Mouse (Mus musculus) embryonic facial prominence, embryonic 11.5 days (tissue): ENCODE measurements at regions not wholly inside any gene's neighbourhood (a gene's known extent, or its start where the extent isn't known, plus 50 kb on each side); places are given as distances from the start of the nearest gene placed in this dataset.

Experiments
- ATAC-seq: fragments of 200-750 bp; cut with Nextera tagmentation; replicated peaks from 2 replicates; pipeline ENCODE4 v1.8.0; 2017; ENCODE audit warnings: low read depth; ENCODE audit not compliant: insufficient number of reproducible peaks, low FRiP score, low TSS enrichment
- DNase-seq: peaks from one replicate; pipeline ENCODE4 v3.0.0-alpha.2; 2015; ENCODE audit warnings: low spot score
- H3K27ac ChIP-seq: fragments of 300-500 bp; sonication (generic); replicated peaks from 2 replicates; pipeline ENCODE4 v1.5.1; 2014; ENCODE audit warnings: mild to moderate bottlenecking, low read depth, low read length, control low read depth
- H3K27me3 ChIP-seq: fragments of 300-500 bp; sonication (generic); 2 replicates; pipeline ENCODE4 v1.6.1; 2014; ENCODE audit warnings: mild to moderate bottlenecking, low read length, moderate library complexity, mixed read lengths; ENCODE audit not compliant: control insufficient read depth, insufficient read depth
- H3K36me3 ChIP-seq: fragments of 300-500 bp; sonication (generic); replicated peaks from 2 replicates; pipeline ENCODE4 v1.6.1; 2014; ENCODE audit warnings: low read depth, mild to moderate bottlenecking, low read length, moderate library complexity, mixed read lengths; ENCODE audit not compliant: control insufficient read depth, insufficient read depth
- H3K4me1 ChIP-seq: fragments of 300-500 bp; sonication (generic); 2 replicates; pipeline ENCODE4 v1.6.1; 2014; ENCODE audit warnings: low read length, mixed read lengths; ENCODE audit not compliant: control insufficient read depth, insufficient read depth
- H3K4me2 ChIP-seq: fragments of 300-500 bp; sonication (generic); 2 replicates; pipeline ENCODE4 v1.6.1; 2014; ENCODE audit warnings: low read depth, mild to moderate bottlenecking, control low read depth, low read length, moderate library complexity
- H3K4me3 ChIP-seq: fragments of 300-500 bp; sonication (generic); 2 replicates; pipeline ENCODE4 v1.5.1; 2014; ENCODE audit warnings: low read depth, low read length, control low read depth
- H3K9ac ChIP-seq: fragments of 300-500 bp; sonication (generic); replicated peaks from 2 replicates; pipeline ENCODE4 v1.6.1; 2014; ENCODE audit warnings: mild to moderate bottlenecking, control low read depth, low read length
- H3K9me3 ChIP-seq: fragments of 300-500 bp; sonication (generic); replicated peaks from 2 replicates; pipeline ENCODE4 v1.6.1; 2016; ENCODE audit warnings: mild to moderate bottlenecking, low read length, inconsistent platforms, mixed read lengths; ENCODE audit not compliant: control insufficient read depth
- WGBS: fragments of 180-500 bp; shearing (Covaris S2); extraction: QIAGEN DNeasy Blood & Tissue Kit; methylation state at CpG from one replicate; pipeline ENCODE4 v1.1.7; 2014; 5-methylcytosine and 5-hydroxymethylcytosine counted together

DNA sequence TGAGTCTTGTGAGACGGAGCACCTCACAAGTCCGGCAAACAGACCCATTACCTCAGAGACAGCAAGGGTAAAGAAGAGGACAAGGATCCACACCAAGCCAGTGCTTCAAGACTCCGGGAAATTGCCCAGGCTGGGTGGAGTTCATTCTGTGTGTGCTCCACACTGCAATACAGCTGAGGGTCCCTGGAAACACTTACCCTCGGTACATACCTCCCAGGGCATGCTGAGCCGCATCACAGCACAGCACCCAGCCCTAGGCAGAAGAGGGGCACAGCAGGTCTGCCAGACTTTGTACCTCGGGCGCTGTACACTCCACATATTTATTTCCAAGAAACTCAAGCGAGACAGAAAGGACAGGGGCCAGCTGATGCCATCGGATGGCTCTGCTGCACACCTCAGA is 54.5 kb upstream of the Cmc1 start:
- no peaks in the 10 kb centered on the region for H3K9me3 ChIP-seq
- no peak overlapping the region for H3K4me3 ChIP-seq
- no peaks in the 10 kb centered on the region for H3K36me3 ChIP-seq
- H3K9ac ChIP-seq: no peak overlapping the region
- WGBS: 83% methylated on average over 9 of the region's 9 CpGs
- no peak overlapping the region for H3K27ac ChIP-seq
- no peak overlapping the region for H3K4me2 ChIP-seq
- no peaks in the 10 kb centered on the region for H3K4me1 ChIP-seq
- no peaks in the 10 kb centered on the region for H3K27me3 ChIP-seq
- ATAC-seq: no peak
- no peak for DNase-seq

DNA sequence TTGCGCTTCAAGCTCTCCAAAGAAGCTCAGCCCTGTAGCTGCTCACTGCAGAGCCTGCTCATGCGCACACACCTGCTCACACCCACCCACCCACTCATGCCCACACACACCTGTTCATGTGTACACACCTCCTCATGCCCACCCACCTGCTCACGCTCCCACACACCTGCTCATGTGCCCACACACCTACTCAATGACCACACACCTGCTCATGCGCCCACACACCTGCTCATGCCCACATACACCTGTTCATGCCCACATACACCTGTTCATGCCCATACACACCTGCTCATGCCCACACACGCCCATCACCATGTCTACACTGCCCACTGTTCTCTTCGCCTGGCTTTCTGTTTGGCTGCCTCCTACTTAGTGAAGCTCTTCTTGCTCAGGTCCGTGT is 56.5 kb upstream of the Cmc1 start:
- H3K9me3 ChIP-seq: no peaks in the 10 kb centered on the region
- ATAC-seq: no peak
- no peak for DNase-seq
- H3K4me3 ChIP-seq: no peak overlapping the region
- H3K27me3 ChIP-seq: no peaks in the 10 kb centered on the region
- no peak overlapping the region for H3K27ac ChIP-seq
- 85% methylated on average over 7 of the region's 7 CpGs for WGBS
- no peaks in the 10 kb centered on the region for H3K4me1 ChIP-seq
- H3K4me2 ChIP-seq: no peak overlapping the region
- H3K36me3 ChIP-seq: no peaks in the 10 kb centered on the region
- H3K9ac ChIP-seq: no peak overlapping the region

DNA sequence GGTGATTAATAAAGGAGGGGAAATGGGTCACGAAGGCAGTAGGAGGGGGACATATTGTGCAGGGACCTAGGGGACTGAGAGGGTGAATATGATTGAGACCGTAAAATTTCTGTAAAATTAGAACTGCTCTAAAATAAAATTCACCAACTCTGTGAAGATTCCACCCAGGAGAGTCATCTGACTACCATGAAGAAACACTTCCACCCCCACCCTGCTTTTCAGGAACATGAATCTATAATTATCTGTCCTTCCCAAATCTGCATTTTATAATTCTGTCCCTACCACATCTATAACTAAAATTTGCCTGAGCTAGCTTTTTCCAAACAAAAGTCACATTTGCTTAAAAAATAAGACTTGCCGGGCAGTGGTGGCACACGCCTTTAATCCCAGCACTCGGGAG is 69.7 kb upstream of the Cmc1 start:
- no peak for DNase-seq
- no peak for ATAC-seq
- H3K4me1 ChIP-seq: no peaks in the 10 kb centered on the region
- H3K27ac ChIP-seq: no peak overlapping the region
- no peak overlapping the region for H3K9ac ChIP-seq
- H3K27me3 ChIP-seq: no peaks in the 10 kb centered on the region
- WGBS: 93% methylated on average over 5 of the region's 5 CpGs
- H3K4me3 ChIP-seq: no peak overlapping the region
- no peaks in the 10 kb centered on the region for H3K36me3 ChIP-seq
- H3K9me3 ChIP-seq: no peaks in the 10 kb centered on the region
- no peak overlapping the region for H3K4me2 ChIP-seq

DNA sequence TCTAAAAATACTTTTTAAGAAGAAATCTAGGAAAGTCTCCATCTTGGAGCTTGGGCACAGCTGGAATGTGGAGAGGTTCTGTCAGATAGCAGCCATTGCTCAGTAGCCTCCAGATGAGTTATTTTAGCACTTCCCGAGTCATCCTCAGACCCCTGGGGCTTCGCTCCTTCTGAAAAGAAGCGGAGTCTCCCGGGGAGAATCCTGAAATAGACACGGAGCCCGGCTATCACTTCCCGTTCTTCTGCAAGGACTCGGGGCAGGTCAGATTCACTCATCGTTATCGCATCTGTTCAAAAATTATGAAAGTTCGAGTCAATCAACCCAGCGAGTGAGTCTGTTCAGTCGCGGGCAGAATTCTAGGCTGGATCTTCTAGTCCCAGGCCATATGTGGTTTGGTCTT is 71.2 kb upstream of the Cmc1 start:
- DNase-seq (no peak), ATAC-seq (no peak)
- Histone ChIP-seq H3K9me3 (no peaks in the 10 kb centered on the region), H3K4me2 (no peak overlapping the region), H3K36me3 (no peaks in the 10 kb centered on the region), H3K9ac (no peak overlapping the region), H3K27ac (no peak overlapping the region), H3K4me1 (no peaks in the 10 kb centered on the region), H3K4me3 (no peak overlapping the region), H3K27me3 (no peaks in the 10 kb centered on the region)
- WGBS: 86% methylated on average over 14 of the region's 14 CpGs

DNA sequence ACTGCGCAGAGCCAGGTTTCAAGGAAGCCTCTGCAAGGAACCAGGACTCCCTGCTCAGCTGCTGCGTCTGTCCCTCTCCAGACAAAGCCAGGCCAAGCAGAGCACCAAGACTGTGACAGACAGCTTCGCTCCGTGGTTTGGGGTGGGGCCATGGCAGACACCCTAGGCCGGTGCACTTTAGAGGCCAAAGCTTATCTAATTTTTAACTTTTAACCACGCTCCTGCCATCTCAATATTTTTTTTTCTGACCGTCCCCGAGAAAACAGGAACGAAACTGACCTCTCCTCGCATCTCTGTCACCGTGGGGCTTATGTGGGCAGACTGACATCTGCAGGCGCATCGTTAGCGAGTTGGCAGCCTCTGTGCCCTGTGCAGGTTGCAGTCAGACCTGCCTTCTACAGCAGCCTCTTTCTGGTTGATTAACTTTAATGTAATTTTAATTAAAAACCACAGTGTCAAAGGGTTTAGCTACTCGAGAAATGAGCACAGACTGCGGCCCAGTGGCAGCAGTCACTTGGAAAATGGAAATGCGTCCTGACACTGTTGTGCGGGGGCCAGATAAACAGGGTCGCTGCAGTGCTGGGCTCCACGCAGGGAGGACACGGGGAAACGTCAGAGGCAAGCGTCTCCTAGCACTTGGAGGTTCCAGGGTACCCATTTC is 77.6 kb upstream of the Cmc1 start:
- WGBS: 64% methylated on average over 23 of the region's 23 CpGs
- ATAC-seq (no peak), DNase-seq (no peak)
- H3K4me3 ChIP-seq: no peak overlapping the region
- H3K36me3 ChIP-seq: no peaks in the 10 kb centered on the region
- H3K4me1 ChIP-seq: no peaks in the 10 kb centered on the region
- no peaks in the 10 kb centered on the region for H3K27me3 ChIP-seq
- no peak overlapping the region for H3K9ac ChIP-seq
- no peaks in the 10 kb centered on the region for H3K9me3 ChIP-seq
- no peak overlapping the region for H3K27ac ChIP-seq
- no peak overlapping the region for H3K4me2 ChIP-seq

DNA sequence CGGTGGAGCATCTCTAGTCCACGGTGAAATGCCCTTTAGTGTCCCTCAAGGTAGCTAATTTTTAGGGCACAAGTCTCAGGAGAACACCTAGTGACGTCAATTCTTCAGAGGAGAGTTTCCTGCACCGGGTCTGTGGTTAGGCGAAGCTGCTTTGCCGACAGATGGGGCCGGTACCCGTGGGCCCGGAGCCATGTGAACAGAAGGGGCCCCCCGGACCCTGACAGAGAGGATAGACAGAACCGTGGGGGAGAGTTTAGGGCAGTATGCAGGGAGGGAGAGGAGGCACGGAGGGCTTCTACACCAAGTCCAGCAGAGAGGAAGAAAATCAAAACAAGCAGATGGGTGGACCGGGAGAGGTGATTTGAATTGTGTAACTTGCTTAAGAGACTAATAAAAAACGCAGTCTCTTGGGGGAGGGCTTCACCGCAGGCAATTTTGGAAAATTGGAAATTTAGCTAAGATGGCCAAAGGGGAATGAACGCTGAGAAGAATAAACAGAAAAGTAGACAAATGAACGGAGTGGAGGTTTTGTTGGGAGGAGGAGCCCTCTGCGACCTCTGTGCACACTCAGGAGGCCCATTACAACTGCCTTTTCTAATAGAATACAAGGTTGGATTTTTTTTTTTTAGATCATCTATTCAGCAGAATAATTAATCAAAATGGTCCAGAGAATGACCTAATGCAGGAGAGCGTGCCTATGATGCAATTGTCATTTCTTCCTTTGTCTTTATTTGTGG is 78.9 kb upstream of the Cmc1 start:
- DNase-seq (no peak), ATAC-seq (no peak)
- H3K4me3 ChIP-seq: no peak overlapping the region
- no peak overlapping the region for H3K4me2 ChIP-seq
- no peaks in the 10 kb centered on the region for H3K9me3 ChIP-seq
- H3K27me3 ChIP-seq: no peaks in the 10 kb centered on the region
- H3K9ac ChIP-seq: no peak overlapping the region
- H3K4me1 ChIP-seq: no peaks in the 10 kb centered on the region
- H3K36me3 ChIP-seq: no peaks in the 10 kb centered on the region
- H3K27ac ChIP-seq: no peak overlapping the region
- 63% methylated on average over 19 of the region's 19 CpGs for WGBS

DNA sequence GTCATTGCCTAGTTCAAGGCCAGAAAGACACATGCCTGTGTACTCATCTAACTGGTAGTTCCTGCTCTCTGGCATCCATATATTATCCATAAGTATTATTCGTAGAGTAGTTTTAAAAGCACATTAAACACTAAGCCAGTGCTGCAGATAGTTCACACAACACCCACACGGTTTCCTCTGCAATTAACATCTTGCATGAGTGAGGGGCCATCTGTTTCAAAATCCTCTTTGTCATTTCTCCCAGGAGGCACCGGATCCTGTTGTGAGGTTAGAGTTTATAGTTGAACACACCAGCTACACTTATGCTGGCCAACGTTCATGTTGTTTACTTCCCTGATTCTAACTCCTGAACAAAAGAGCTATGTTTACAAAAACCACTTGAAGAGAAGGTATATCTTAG is 90.7 kb upstream of the Cmc1 start:
- 75% methylated on average over 4 of the region's 4 CpGs for WGBS
- Histone ChIP-seq H3K9me3 (no peaks in the 10 kb centered on the region), H3K4me3 (no peak overlapping the region), H3K4me2 (no peak overlapping the region), H3K27ac (no peak overlapping the region), H3K4me1 (no peaks in the 10 kb centered on the region), H3K27me3 (no peaks in the 10 kb centered on the region), H3K9ac (no peak overlapping the region), H3K36me3 (no peaks in the 10 kb centered on the region)
- no peak for ATAC-seq
- DNase-seq: no peak

DNA sequence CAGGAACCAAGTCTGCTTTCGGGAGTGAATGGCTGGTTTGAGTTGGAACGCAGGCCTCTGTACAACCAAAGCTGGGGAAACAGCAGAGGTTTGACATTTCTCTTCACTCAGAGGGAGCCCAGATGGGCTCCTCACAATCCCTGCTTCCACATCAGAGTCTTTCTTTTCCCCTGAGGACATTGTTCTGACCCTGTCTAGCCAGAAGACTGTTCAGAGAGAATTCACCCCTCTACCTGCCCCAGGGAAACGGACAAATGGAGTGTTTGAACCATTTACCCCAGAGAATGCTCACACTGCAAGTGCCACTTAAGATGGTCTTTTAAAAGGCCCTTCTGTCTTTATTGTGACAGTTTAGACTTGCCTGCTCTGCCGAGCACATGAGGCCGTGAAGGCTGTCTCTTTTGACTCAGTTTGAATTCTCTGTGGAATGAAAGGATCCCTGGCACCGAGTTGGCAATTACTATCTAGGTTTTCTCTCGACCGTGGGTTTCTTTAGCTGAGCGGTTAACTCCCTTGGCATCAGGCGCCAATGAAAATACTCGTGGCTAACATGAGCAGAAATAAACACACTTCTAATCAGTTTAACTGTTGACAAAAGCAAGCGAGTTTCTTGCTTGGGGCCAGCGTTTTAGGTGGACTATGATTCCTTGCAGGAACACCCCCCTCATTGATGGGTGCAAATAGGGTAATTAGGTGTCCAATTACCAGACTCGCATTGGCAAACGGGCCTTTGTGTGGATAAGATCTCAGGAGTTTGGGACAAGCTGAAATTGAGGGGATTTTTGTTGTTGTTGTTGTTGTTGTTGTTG is 97.0 kb upstream of the Cmc1 start:
- Histone ChIP-seq H3K36me3 (no peaks in the 10 kb centered on the region), H3K9ac (no peak overlapping the region), H3K27ac (no peak overlapping the region), H3K27me3 (no peaks in the 10 kb centered on the region), H3K4me3 (no peak overlapping the region), H3K4me1 (no peaks in the 10 kb centered on the region), H3K4me2 (no peak overlapping the region), H3K9me3 (no peaks in the 10 kb centered on the region)
- ATAC-seq (no peak), DNase-seq (no peak)
- WGBS: 34% methylated on average over 15 of the region's 15 CpGs
